Mouse (Mus musculus): ENCODE measurements around the gene Cacnb4. TPM values are rescaled to one million over a fixed set of nuclear protein-coding genes. Genes with fewer than 3 reads are reported as not detected.

The Cacnb4 gene
- polyA plus RNA-seq, 1 experiment from 2014 or later: 18.0 TPM

GRCm38 (mm10) chr2:52575637-52576175 is 100.9 kb downstream of the Cacnb4 start:
- Histone ChIP-seq H3K36me3 (ENCODE audit: control insufficient read depth, insufficient read depth, low read length) (no peaks in the 10 kb centered on the region), H3K4me3 (replicated peaks; ENCODE audit: low read depth, low read length) (no peak overlapping the region), H3K27ac (replicated peaks; ENCODE audit: low read depth, low read length) (no peak overlapping the region), H3K4me2 (ENCODE audit: low read length) (no peak overlapping the region), H3K9me3 (ENCODE audit: control insufficient read depth, low read length) (no peaks in the 10 kb centered on the region), H3K4me1 (ENCODE audit: control insufficient read depth, insufficient read depth, low read length) (no peaks in the 10 kb centered on the region), H3K27me3 (ENCODE audit: control insufficient read depth, insufficient read depth, low read length) (no peaks in the 10 kb centered on the region), H3K9ac (replicated peaks; ENCODE audit: low read length) (no peak overlapping the region)
- ATAC-seq (ENCODE audit: low FRiP score, low TSS enrichment): no peak
- 93% methylated on average over 10 of the region's 10 CpGs for WGBS
- DNase-seq: no peak

- H3K36me3 ChIP-seq (ENCODE audit: control insufficient read depth, insufficient read depth, low read length): no peaks in the 10 kb centered on the region
- H3K9me3 ChIP-seq (ENCODE audit: control insufficient read depth, low read length): no peaks in the 10 kb centered on the region
- H3K9ac ChIP-seq (replicated peaks; ENCODE audit: low read length): no peak overlapping the region
- no peaks in the 10 kb centered on the region for H3K4me1 ChIP-seq (ENCODE audit: control insufficient read depth, insufficient read depth, low read length)
- DNase-seq (no peak), ATAC-seq (ENCODE audit: low FRiP score, low TSS enrichment) (no peak)
- WGBS: 87% methylated on average over 3 of the region's 3 CpGs
- no peak overlapping the region for H3K4me3 ChIP-seq (replicated peaks; ENCODE audit: low read depth, low read length)
- no peaks in the 10 kb centered on the region for H3K27me3 ChIP-seq (ENCODE audit: control insufficient read depth, insufficient read depth, low read length)
- no peak overlapping the region for H3K27ac ChIP-seq (replicated peaks; ENCODE audit: low read depth, low read length)
- H3K4me2 ChIP-seq (ENCODE audit: low read length): no peak overlapping the region
Observed at GRCm38 (mm10) chr2:52574929-52575328, 101.7 kb downstream of the Cacnb4 start.

GRCm38 (mm10) chr2:52572221-52572620 is 104.4 kb downstream of the Cacnb4 start:
- Histone ChIP-seq H3K27me3 (ENCODE audit: control insufficient read depth, insufficient read depth, low read length) (no peaks in the 10 kb centered on the region), H3K9ac (replicated peaks; ENCODE audit: low read length) (no peak overlapping the region), H3K9me3 (ENCODE audit: control insufficient read depth, low read length) (no peaks in the 10 kb centered on the region), H3K27ac (replicated peaks; ENCODE audit: low read depth, low read length) (no peak overlapping the region), H3K36me3 (ENCODE audit: control insufficient read depth, insufficient read depth, low read length) (no peaks in the 10 kb centered on the region), H3K4me2 (ENCODE audit: low read length) (no peak overlapping the region), H3K4me3 (replicated peaks; ENCODE audit: low read depth, low read length) (no peak overlapping the region), H3K4me1 (ENCODE audit: control insufficient read depth, insufficient read depth, low read length) (no peaks in the 10 kb centered on the region)
- ATAC-seq (ENCODE audit: low FRiP score, low TSS enrichment) (no peak), DNase-seq (no peak)
- WGBS: 88% methylated on average over 6 of the region's 6 CpGs

DNA sequence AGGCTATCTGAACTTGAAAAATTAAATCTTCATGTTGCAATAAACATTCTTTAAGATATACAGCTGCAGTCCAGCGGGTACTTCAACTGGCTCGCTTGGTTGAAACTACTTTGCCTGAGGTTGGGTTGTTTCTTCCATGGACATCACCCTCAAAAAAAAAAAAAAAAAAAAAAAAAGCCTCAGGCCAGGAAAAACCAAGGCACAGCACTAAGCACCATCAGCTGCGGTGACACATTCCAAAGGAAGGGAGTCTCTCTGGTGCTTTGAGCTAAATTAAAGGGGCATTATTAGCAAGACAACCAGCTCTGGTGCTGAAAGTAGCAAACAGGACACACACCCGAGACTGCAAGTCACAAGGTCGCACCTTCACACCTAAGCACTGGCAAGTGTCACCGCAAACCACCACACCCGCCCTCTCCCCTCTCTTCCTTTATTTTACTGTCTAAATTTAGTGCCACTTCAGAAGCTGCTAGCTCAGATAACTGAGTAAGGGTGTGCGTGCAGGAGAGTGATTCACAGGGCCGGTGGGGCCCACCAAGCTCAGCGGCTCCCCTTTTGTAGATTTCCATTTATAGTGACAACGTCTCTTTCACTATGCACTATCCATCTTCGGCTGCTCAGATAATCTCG is 105.2 kb downstream of the Cacnb4 start:
- no peak overlapping the region for H3K9ac ChIP-seq (replicated peaks; ENCODE audit: low read length)
- no peak for ATAC-seq (ENCODE audit: low FRiP score, low TSS enrichment)
- 87% methylated on average over 13 of the region's 13 CpGs for WGBS
- DNase-seq: no peak
- H3K36me3 ChIP-seq (ENCODE audit: control insufficient read depth, insufficient read depth, low read length): no peaks in the 10 kb centered on the region
- H3K4me3 ChIP-seq (replicated peaks; ENCODE audit: low read depth, low read length): no peak overlapping the region
- no peaks in the 10 kb centered on the region for H3K27me3 ChIP-seq (ENCODE audit: control insufficient read depth, insufficient read depth, low read length)
- no peaks in the 10 kb centered on the region for H3K4me1 ChIP-seq (ENCODE audit: control insufficient read depth, insufficient read depth, low read length)
- H3K9me3 ChIP-seq (ENCODE audit: control insufficient read depth, low read length): no peaks in the 10 kb centered on the region
- no peak overlapping the region for H3K27ac ChIP-seq (replicated peaks; ENCODE audit: low read depth, low read length)
- no peak overlapping the region for H3K4me2 ChIP-seq (ENCODE audit: low read length)

DNA sequence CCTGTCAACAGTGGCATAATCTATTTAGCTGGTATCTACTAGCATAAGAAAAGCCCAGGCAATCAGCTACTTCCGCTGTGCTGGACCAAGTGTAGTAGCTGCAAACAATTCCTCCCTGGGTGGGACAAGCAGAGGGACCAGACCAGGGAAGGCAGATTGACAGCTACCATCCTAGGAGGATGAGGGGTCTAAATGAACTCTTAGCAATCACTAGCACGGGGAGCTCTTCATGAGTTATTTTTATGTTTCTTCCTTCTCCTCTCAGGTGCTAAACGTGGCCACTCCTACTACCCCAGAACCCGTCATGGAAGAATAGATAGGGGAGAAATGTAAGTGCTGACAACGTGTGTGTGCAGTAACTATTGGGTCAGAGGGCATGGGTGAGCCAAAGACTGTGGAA is 105.8 kb downstream of the Cacnb4 start:
- Histone ChIP-seq H3K9me3 (ENCODE audit: control insufficient read depth, low read length) (no peaks in the 10 kb centered on the region), H3K27me3 (ENCODE audit: control insufficient read depth, insufficient read depth, low read length) (no peaks in the 10 kb centered on the region), H3K4me1 (ENCODE audit: control insufficient read depth, insufficient read depth, low read length) (no peaks in the 10 kb centered on the region), H3K4me3 (replicated peaks; ENCODE audit: low read depth, low read length) (no peak overlapping the region), H3K27ac (replicated peaks; ENCODE audit: low read depth, low read length) (no peak overlapping the region), H3K9ac (replicated peaks; ENCODE audit: low read length) (no peak overlapping the region), H3K4me2 (ENCODE audit: low read length) (no peak overlapping the region), H3K36me3 (ENCODE audit: control insufficient read depth, insufficient read depth, low read length) (no peaks in the 10 kb centered on the region)
- WGBS: 85% methylated on average over 5 of the region's 5 CpGs
- DNase-seq: no peak
- ATAC-seq (ENCODE audit: low FRiP score, low TSS enrichment): no peak

DNA sequence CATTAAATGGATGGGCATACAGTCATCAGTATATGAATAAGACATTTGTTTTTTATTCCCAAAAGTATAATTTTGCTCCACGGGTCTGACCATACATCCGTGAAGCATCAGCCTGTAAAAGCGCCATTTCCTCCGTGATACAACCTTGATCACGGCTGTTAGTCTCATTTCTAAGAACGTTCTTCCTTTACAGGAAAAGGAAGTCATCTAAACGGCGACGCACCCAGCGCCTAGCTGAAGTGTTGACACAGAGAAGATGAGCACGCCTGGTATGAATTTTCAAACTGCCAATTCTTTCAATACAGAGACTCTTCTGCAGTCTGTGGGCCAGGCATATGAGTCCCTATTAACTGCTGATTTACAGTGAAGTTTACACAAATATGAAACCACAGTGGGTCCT is 106.5 kb downstream of the Cacnb4 start:
- Histone ChIP-seq H3K9ac (replicated peaks; ENCODE audit: low read length) (no peak overlapping the region), H3K4me1 (ENCODE audit: control insufficient read depth, insufficient read depth, low read length) (no peaks in the 10 kb centered on the region), H3K27ac (replicated peaks; ENCODE audit: low read depth, low read length) (no peak overlapping the region), H3K27me3 (ENCODE audit: control insufficient read depth, insufficient read depth, low read length) (no peaks in the 10 kb centered on the region), H3K36me3 (ENCODE audit: control insufficient read depth, insufficient read depth, low read length) (no peaks in the 10 kb centered on the region), H3K4me3 (replicated peaks; ENCODE audit: low read depth, low read length) (no peak overlapping the region), H3K9me3 (ENCODE audit: control insufficient read depth, low read length) (no peaks in the 10 kb centered on the region), H3K4me2 (ENCODE audit: low read length) (no peak overlapping the region)
- 90% methylated on average over 11 of the region's 11 CpGs for WGBS
- DNase-seq (no peak), ATAC-seq (ENCODE audit: low FRiP score, low TSS enrichment) (no peak)

GRCm38 (mm10) chr2:52568131-52568530 is 108.5 kb downstream of the Cacnb4 start:
- H3K4me3 ChIP-seq (replicated peaks; ENCODE audit: low read depth, low read length): no peak overlapping the region
- no peak for DNase-seq
- no peaks in the 10 kb centered on the region for H3K27me3 ChIP-seq (ENCODE audit: control insufficient read depth, insufficient read depth, low read length)
- H3K4me2 ChIP-seq (ENCODE audit: low read length): no peak overlapping the region
- WGBS: 85% methylated on average over 3 of the region's 3 CpGs
- no peak overlapping the region for H3K9ac ChIP-seq (replicated peaks; ENCODE audit: low read length)
- H3K4me1 ChIP-seq (ENCODE audit: control insufficient read depth, insufficient read depth, low read length): no peaks in the 10 kb centered on the region
- no peaks in the 10 kb centered on the region for H3K9me3 ChIP-seq (ENCODE audit: control insufficient read depth, low read length)
- H3K36me3 ChIP-seq (ENCODE audit: control insufficient read depth, insufficient read depth, low read length): no peaks in the 10 kb centered on the region
- H3K27ac ChIP-seq (replicated peaks; ENCODE audit: low read depth, low read length): no peak overlapping the region
- no peak for ATAC-seq (ENCODE audit: low FRiP score, low TSS enrichment)

DNA sequence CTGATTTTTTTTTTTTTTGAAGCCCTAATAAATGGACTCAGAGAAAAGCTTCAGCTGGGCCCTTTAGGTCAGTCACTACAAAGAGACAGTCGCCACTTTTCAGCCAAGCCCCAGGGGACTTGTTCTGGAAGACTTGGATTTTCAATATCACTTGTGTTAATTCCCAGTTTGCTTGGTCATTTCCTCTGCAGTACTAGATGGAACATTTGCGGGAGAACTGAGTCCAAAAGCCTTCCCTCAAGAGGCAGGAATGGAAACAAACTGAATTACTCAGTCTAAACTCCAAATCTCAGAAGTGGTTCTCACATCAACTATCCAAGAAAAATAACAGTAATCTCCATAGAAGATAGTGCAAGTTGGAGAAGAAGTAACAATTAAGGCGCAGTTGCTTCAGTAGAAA is 109.2 kb downstream of the Cacnb4 start:
- no peak overlapping the region for H3K4me2 ChIP-seq (ENCODE audit: low read length)
- no peak overlapping the region for H3K27ac ChIP-seq (replicated peaks; ENCODE audit: low read depth, low read length)
- DNase-seq (no peak), ATAC-seq (ENCODE audit: low FRiP score, low TSS enrichment) (no peak)
- no peaks in the 10 kb centered on the region for H3K36me3 ChIP-seq (ENCODE audit: control insufficient read depth, insufficient read depth, low read length)
- no peaks in the 10 kb centered on the region for H3K4me1 ChIP-seq (ENCODE audit: control insufficient read depth, insufficient read depth, low read length)
- H3K9ac ChIP-seq (replicated peaks; ENCODE audit: low read length): no peak overlapping the region
- no peaks in the 10 kb centered on the region for H3K27me3 ChIP-seq (ENCODE audit: control insufficient read depth, insufficient read depth, low read length)
- 70% methylated on average over 3 of the region's 3 CpGs for WGBS
- no peaks in the 10 kb centered on the region for H3K9me3 ChIP-seq (ENCODE audit: control insufficient read depth, low read length)
- no peak overlapping the region for H3K4me3 ChIP-seq (replicated peaks; ENCODE audit: low read depth, low read length)

- Histone ChIP-seq H3K27me3 (ENCODE audit: control insufficient read depth, insufficient read depth, low read length) (no peaks in the 10 kb centered on the region), H3K4me3 (replicated peaks; ENCODE audit: low read depth, low read length) (no peak overlapping the region), H3K27ac (replicated peaks; ENCODE audit: low read depth, low read length) (no peak overlapping the region), H3K4me2 (ENCODE audit: low read length) (no peak overlapping the region), H3K9ac (replicated peaks; ENCODE audit: low read length) (no peak overlapping the region), H3K9me3 (ENCODE audit: control insufficient read depth, low read length) (no peaks in the 10 kb centered on the region), H3K4me1 (ENCODE audit: control insufficient read depth, insufficient read depth, low read length) (no peaks in the 10 kb centered on the region), H3K36me3 (ENCODE audit: control insufficient read depth, insufficient read depth, low read length) (no peaks in the 10 kb centered on the region)
- no peak for ATAC-seq (ENCODE audit: low FRiP score, low TSS enrichment)
- WGBS: 93% methylated on average over 5 of the region's 5 CpGs
- no peak for DNase-seq
Observed at GRCm38 (mm10) chr2:52563277-52563676, 113.4 kb downstream of the Cacnb4 start.
